Mouse (Mus musculus) lung, adult 18-20 months (tissue): ENCODE data around the gene Fyn.

Source experiments
- DNase-seq, 2 experiments: peaks; one replicate each; pipeline ENCODE4 v3.0.0; 2022; ENCODE audit warnings: mixed read lengths in 2 of 2

The Fyn gene

DNA sequence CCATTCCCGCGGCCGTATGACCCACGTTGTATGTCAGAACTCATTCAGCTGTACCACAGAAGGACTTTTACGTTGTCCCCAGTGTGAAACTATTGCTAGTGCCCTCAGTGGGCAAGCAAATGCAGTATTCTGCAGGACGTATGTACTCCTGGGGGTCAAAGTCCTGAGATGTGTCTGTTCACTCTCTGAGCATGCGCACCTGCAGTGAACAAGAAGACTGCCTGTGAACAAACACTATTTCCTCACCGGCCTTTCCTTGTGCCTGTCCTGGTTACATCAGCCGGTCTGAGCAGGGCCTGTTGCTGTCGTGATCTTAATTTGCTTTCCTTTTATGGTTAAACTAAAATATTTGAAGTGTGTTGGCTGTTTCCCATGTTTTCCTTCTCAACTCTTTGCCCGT lies 77.2 kb downstream of the Fyn start:
- DNase-seq: no peak

DNA sequence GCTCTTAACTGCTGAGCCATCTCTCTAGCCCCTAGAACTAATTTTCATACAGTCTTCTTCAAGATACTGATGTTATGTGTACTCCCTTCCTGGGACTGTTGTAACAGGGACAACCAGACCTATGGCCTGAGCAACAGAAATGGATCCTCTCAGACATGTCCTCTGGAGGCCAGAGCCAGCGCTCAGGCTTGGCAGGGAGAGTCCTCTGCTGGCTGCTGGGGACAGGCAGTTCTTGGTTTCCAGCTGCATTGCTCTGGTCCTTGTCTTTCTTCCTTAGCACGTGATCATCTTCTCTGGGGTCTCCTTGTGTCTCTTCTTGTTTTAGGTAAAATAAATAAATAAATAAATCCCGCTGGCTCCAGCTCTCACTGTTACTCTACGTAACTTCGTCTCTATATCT lies 78.1 kb downstream of the Fyn start:
- DNase-seq: no peak

DNA sequence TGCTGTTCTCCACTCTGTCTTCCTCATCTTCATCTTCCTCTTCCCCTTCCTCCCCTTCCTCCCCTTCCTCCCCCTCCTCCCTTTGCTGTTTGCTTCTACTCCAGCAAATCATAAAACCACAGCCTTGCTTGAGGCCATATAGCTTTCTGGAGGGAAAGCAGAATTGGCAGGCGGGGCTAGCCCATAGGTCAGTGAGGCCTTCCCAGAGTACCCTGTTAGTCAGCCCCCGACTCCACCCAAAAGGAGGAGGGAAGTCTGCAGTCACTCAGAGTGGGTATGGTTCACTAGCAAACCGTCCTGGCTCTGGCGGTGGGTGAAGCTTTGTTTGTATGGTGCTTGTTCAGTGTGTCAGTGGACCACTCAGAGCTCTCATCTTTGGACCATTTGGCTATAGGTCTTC lies 80.5 kb downstream of the Fyn start:
- no peak for DNase-seq

DNA sequence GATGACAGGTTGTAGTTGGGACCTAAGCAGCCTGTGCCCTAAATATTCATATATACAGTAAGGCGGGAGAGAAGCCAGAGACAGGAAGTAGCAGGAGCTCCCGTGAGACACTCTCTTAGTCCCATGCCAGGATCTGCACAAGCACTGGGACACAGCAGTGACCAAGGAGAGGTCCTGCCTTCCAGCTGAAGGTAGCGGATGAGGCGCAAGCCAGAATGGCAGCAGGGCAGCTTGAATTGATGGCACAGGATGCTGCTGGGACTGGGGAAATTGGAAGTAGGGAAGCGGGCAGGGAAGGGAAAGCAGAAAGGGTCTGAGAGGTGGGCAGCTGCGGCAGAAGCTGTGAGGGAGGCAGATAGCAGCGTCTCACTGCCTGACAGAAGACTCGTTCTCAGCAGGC lies 81.7 kb downstream of the Fyn start:
- DNase-seq: no peak

DNA sequence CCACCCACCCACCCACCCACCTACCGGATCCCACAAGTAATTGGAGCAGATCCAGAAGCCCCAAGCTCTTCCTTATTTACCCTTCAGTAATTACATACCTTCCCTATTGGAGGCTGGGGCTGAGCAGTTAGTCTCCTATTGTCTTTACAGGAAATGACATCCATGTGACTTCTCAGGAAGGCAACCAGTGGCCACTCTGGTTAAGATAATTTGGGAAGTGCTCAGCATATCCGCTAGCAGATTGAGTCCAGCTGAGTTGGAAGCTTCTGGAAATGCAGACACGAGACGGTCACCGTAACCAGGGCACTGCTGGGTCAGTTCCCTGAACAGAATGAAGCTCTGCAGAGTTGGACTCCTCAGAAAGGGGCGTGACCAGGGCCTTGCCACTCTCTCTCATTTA lies 82.4 kb downstream of the Fyn start:
- DNase-seq: peak; percentile 46 to 58

DNA sequence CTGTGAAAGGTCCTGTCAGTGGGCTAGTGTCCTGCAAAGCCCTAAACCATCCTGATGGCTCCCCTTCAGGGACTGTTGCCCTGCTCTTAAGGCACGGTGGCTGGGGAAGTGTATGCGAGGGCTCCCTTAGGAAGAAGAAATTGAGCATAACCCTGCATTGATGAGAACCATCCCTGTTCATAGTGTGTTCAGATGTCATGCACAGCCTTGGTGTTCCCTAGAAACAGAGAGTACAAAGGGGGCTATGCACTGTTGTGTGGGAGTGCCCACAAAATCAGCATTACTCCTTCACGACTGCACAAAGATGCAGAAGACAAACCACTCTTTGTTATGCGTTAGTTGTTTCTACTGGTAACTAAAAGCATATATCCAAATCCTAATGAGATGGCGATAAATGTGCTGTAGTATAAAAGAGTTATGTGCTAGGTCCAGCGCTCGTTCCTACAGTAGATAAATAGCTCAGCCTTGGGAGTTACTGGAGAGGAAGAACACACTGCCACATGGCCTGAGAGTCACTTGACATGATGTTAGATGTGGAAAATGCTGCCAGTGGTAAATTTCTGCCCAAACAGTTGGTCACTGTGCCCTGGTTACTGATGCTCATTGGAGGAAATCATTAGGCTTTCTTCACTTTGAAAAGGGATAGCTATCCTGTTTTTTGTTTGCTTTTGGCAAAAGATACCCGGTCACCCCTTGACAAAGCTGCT lies 83.4 kb downstream of the Fyn start:
- no peak for DNase-seq

DNA sequence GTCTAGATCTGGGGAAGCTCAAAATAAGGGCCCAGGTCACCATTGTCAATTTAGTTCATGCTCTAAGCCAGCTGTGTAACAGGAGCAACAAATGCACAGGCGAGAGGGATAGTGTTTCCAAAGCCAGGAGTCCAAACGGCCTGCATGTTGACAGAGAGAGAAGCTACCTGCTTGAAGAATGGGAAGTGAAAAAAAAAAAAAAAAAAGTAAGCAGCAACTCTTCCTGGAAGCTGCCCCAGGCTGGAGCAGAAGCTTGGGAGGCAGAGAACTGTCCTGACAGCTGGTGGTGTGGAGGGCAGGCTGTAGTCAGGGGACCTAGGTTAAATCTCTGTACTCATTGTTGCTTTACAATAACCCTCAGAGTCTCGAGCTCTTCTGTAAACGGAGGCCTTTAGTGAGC lies 86.7 kb downstream of the Fyn start:
- no peak for DNase-seq

DNA sequence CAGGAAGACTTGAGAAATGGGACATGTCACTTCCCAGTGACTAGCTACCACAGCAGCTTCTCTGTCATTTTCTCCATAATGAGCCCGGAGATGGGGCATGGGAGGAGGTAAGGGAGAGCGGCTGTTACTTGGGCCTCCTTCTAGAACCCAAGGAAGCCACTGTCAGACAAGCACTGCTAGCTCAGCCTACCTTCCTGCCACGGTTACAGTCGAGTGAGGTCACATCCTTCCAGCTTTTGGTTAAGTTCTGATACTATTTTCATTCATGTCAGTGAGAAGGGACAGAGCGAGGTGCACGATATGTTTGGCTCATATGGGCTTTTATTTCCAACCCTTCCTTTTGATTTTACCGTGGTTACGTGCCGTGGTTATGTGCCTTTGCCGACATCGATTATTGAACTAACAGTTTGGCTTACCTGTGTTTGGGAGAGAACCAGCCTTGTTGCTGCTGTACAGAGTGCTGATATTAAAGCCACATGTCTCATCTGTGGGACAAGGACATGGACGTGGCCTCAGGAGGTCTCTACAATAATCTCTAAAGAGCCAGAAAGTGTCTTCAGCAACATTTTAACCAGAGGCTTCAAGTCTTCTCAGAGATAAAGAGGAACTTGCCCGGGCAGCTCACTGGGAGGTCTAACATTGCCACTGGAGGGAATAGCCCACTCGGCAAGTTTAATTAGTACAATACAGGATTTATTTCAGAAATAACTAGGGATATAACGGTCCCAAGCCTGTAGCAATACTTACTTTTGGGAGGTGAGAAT lies 87.4 kb downstream of the Fyn start:
- no peak for DNase-seq

DNA sequence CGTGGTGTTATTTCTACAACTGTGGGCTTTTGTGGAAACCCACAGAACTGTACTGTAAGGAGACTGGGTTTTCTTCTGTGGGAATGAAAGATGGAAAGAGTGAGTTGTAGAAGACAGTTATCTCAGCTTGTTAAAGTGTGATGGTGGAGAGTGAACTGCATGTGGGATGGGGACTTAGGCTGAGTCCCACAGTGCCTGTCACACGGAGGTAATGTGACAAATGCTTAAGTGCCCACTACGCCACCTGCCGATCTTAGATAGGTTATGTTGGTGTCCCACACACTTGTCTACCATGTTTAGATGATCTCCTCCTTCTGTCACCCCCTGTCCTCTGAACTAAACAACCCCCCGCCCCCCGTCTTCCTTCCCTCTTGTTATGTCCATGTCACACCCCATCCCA lies 88.1 kb downstream of the Fyn start:
- no peak for DNase-seq

DNA sequence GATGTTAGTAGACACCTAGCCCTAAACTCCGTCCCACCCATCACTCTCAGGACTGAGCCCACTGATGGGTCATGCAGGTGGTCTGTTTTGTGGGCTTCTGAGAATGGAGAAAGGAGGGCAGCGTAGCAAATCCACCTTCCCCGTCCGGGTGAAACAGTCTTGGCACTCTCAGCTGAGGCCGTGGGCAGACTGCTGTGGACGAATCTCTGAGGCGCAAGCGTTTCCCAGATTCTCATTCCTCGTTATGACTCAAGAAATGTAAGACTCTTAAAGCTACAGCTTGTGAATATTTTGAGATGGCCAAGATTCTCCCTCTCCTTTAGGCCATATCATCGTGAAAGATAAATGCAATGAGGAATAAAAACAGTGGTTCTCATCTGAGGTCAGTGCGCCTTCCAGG lies 88.6 kb downstream of the Fyn start:
- no peak for DNase-seq

DNA sequence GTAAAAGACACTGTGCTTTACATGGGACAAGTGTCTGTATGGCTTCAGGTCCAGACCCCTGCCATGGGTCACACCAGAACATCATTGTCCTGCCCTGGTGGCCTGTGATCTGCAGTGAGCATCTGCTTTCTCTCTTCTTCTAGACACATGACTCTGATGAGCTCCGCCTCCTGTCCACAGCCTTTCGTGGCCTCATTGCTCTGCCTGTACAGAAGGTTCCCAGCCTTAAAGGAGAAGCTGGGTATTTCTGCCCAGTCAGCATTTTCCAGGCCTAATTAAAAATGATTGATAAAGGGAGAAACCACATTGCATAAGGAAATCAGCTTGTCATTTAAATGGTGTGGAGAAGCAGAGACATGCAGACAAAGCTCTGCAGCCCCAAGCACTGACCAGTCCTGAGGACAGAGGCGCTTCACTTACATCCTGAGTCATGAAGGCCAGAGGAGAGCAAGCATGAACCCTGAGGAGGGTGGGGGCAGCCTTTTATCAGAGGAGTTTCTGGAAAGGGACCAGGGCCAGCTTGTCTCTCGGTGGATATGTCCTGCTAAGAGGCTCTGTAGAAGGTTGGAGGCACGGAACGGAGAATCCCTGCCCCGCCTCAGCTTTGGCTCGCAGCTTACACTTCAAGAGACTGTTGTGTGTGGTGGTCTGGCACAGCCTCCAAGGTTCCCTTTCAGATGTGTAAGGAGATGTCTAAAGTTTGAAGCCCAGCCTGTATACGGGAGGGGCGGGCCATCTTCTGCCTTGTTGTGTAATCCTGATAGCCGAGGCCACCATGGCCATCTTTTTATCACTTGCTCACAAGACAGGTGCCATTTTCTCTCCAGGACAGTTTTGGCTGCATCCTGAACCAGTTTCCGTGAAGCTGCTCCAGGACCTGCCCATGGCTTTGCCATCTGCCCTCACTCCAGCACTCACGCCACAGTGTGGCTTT lies 90.4 kb downstream of the Fyn start:
- DNase-seq: no peak

DNA sequence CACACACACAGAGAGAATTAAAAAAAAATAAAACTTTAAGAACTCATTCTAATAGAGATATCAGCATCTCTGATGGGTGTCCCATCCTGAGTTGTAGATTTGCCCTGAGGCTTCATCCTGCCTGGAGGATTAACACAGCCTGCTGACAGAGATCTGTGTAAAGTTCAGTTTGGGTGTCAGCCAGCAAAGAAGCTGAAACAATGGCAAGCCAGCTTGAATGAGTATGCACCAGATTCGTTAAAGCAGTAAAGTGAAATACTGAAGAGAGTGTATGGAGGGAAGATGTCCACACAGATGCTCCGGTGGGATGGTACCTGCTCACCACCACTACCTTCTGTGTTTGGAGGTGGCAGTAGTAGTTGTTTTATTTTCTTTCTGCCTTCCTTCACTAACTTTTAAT lies 92.0 kb downstream of the Fyn start:
- DNase-seq: no peak

DNA sequence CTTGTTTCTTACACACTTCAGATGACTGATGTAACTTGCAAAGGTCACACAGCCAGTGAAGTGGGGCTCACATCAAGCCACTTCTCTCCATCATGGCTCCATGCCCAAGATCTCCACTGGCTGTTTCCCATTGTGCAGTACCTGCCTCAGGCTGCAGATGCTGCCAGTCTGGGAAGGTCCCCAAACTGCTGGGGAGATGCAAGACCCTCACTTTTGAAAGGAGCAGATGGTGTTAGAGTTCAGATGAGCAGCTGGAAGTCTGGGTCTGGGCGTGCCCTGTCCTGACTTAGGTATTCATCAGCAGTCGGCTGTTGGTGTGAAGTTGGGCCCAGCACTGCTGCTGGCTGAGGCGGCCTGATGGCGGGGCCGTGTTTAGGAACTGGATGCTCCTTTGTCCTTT lies 93.3 kb downstream of the Fyn start:
- no peak for DNase-seq

DNA sequence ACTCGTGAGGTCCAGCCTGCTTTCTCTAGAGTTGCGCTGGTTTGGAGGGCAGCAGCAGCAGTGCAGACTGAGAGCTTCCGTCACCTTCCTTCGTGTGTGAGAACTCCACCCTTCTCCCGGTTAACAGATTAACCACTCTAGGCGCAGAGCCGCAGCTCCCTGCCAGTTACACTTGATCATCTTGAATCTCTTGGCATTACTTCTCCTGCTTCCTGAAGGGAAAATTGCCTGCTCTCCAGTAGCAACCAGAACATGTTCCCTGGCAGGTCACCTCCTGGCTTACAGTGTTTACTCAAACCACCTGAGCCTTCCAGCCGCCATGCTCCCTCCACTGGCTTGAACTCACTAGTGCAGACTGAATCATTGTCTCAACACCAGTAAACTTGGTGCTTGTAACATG lies 94.1 kb downstream of the Fyn start:
- DNase-seq: peak; percentile 21 to 41

DNA sequence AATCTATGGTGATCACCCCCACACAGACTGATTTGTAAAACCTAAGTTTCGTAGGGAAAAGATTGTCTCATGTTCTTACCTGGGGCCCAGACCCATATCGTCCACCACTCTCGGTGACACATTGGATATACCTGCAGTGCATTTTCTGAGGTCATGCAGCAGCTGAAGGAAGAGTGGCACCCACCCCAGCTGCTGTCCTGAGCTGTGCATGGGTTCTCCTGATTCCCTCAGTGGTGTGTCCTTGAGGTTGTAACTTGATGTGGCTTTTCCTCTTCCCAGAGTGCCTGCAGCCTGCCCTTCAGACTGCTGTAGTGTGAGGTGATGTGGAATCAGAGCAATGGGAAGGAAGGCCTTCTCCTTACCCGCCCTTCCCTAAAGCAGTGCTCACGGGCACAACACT lies 95.7 kb downstream of the Fyn start:
- no peak for DNase-seq

DNA sequence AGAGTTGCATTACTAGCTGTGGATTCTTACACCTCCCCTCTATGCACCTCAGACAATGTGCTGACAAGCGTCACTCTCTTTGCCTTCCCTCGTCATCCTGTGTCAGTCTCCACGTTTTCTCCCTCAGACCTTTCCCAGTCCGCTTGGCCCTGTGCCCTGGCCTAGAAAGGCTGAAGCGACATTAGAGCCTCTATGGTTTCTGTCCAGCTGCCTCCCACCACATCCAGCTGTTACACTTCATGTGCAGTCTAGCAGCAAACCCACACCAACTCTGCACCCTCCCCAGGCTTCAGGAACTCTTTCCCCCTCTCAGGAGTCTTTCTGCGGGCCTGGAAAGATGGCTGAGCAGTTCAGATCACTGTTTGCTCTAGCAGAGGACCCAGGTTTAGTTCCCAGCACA lies 98.7 kb downstream of the Fyn start:
- DNase-seq: peak; percentile 41 to 68

DNA sequence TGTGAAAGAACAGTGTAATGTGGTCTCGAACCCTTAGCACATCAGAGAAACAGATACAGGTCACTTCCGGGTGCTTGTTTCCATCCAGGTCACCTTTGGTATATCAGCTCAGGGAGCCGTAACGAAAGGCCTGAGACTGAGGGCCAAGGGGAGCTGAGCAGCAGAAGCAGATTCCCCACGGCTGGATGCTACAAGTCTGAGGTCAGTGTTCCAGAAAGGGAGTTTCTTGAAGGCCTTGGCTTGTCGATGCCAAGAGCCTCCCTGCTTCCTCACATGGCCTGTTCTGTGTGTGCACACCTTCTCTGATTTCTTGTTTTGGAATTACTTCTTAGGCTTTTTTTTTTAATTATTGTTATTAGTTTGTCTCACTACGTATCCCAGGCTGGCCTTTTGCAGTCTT lies 99.2 kb downstream of the Fyn start:
- DNase-seq: no peak

DNA sequence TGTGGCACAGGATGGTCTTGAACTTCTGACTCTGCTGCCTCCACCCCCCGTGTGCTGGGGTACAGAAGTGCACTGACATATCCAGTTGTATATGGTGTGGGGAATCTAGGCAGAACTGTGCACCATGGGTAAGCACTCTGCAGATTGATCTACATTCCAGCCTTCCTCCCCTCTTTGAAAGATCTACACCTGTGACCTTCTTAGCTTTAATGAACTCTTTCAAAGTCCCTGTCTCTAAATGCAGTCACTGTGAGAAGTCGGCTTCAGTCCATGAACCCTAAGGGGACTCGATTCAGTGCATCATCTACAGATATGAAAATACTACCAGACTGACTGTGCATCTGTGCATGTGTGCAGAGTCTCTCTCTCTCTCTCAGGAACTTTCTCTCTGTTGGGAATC lies 99.9 kb downstream of the Fyn start:
- no peak for DNase-seq

DNA sequence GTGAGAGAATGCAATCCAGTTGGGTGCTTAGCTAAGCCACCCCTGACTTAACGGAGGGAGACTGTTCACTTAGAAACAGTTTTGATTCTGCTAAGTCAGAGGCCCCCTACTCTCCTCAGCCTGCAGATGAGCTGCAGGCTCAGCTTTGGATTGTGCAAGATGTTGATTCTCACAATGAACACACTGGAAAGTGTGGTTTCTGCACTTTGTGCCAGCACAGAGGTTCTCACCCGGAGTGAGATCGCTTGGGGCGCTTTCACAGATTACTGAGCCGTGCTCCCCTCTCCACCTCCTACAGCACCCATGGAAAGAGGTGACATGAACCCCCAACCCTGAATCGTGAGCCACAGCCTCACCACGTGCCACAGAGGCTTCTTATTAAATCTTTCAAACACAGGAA lies 100.7 kb downstream of the Fyn start:
- DNase-seq: no peak

DNA sequence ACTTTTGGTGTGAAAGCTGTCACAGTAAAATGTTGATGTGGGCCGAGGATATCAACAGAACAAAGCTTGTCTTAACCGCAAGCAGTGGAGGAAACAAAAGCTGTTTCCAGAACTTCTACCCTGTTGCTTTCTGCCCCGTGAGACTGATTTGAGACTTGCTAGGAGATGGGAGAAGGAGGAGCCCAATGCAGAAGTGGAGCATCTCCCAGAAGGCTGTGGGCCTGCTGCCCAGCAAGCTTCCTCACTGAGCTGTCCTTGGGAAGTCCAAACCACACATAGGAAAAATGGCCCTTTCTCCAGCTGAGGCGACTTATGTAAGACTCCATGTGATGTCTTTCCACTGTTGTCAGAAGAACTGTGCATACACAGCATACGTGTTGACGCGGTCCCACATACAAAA lies 101.7 kb downstream of the Fyn start:
- no peak for DNase-seq

DNA sequence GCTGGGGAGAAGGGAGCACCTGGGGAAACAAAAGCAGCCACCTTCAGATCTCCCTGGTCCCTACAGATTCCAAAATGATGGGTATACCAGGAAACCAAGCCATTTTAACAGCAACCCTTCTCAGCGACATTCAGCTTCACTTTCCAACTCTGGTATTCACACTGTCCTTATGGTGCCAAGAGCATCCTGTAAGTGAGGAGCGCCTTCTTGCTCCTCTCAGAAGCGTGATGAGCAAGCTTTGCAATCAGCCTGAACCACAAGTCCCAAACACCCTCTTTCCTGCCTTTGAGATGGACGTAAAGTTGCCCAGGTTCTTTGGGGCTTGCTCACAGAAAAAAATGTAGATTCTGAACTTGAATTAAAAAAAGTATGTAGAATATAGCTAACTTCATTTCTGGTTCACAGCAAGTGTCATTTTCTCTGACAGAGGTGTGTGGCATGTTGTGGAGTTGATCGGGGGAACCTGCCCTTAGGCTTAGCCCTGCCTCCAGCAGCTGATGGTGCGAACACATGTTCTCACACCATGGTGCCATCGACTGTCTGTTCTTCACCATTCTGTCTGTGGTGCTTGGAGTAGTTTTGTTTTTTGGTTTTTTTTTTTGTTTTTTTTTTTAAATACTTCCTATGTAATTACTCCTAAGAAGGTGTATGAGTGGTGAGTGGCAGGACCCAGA lies 102.5 kb downstream of the Fyn start:
- DNase-seq: no peak

DNA sequence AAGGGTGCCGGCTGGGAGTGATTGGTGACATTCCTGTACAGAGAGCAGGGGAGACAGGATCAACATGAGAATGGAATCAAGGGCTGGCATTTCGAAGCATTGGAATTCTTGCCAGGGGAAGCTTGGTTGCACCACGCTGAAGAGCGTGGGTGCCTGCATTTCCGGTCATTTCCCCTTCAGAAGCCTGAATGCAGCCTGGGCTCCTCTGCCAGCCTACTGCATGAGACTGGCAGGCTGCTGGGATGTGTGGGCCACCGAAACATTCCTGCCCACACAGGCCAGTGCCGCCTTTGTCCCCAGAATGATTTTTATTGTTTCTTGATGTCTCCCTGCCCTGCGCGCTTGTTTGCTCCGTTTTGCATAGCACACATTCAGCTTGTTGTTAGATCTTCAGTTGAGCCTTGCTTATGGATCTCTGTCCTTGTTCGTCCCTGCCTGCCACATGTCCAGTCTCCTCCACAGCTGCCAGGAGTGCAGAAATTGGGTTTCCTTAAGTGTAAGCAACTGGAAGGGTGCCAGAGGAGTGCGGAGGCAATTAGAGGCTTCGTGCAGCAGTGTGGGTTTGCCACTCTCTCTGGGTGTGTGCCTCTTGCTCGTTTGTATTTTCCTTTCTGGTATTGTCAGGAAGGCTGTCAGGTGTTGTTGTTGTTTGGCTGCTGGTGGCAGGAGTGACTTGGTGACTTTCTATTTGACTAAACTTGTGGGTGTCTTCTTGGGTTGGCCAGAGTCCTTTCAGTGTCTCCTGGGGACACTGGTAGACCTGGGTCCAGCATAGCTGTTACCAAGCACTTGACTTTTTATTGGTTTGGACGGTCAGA lies 103.3 kb downstream of the Fyn start:
- DNase-seq: no peak
